Mouse (Mus musculus) liver, embryonic 11.5 days (tissue): Measurements from ENCODE around the gene Pole. TPM values are rescaled to one million over a fixed set of nuclear protein-coding genes. Genes with fewer than 3 reads are reported as not detected.

ENCODE experiments used
- ATAC-seq: fragments of 200-750 bp; cut with Nextera tagmentation; replicated peaks from 2 replicates; pipeline ENCODE4 v1.8.0; 2017; ENCODE audit warnings: moderate number of reproducible peaks, mild to moderate bottlenecking, moderate TSS enrichment, moderate library complexity; ENCODE audit not compliant: low FRiP score
- DNase-seq: peaks from one replicate; pipeline ENCODE4 v3.0.0-alpha.2; 2017; ENCODE audit warnings: low spot score
- H3K27ac ChIP-seq: fragments of 300-500 bp; sonication (generic); 2 replicates; pipeline ENCODE4 v1.5.1; 2014; ENCODE audit warnings: mild to moderate bottlenecking, low read depth, low read length, control low read depth
- H3K27me3 ChIP-seq: fragments of 300-500 bp; sonication (generic); replicated peaks from 2 replicates; pipeline ENCODE4 v1.6.1; 2014; ENCODE audit warnings: low read length, mixed read lengths; ENCODE audit not compliant: control insufficient read depth, insufficient read depth
- H3K36me3 ChIP-seq: fragments of 300-500 bp; sonication (generic); 2 replicates; pipeline ENCODE4 v1.6.1; 2014; ENCODE audit warnings: mild to moderate bottlenecking, low read length, moderate library complexity, mixed read lengths; ENCODE audit not compliant: control insufficient read depth, insufficient read depth
- H3K4me1 ChIP-seq: fragments of 300-500 bp; sonication (generic); replicated peaks from 2 replicates; pipeline ENCODE4 v1.6.1; 2014; ENCODE audit warnings: low read length, mixed read lengths; ENCODE audit not compliant: control insufficient read depth, insufficient read depth
- H3K4me2 ChIP-seq: fragments of 300-500 bp; sonication (generic); 2 replicates; pipeline ENCODE4 v1.6.1; 2014; ENCODE audit warnings: mild to moderate bottlenecking, control low read depth, moderate library complexity
- H3K4me3 ChIP-seq: fragments of 300-500 bp; sonication (generic); 2 replicates; pipeline ENCODE4 v1.5.1; 2014; ENCODE audit warnings: low read depth, low read length, control low read depth
- H3K9ac ChIP-seq: fragments of 300-500 bp; sonication (generic); 2 replicates; pipeline ENCODE4 v1.6.1; 2014; ENCODE audit warnings: low read depth, low read length, control low read depth
- H3K9me3 ChIP-seq: fragments of 300-500 bp; sonication (generic); 2 replicates; pipeline ENCODE4 v1.6.1; 2016; ENCODE audit warnings: low read length, inconsistent platforms, mixed read lengths; ENCODE audit not compliant: control insufficient read depth
- WGBS: fragments of 180-500 bp; shearing (Covaris S2); extraction: QIAGEN DNeasy Blood & Tissue Kit; methylation state at CpG from one replicate; pipeline ENCODE4 v1.1.7; 2014; 5-methylcytosine and 5-hydroxymethylcytosine counted together
- polyA plus RNA-seq: library from polyadenylated mRNA; unstranded; fragments of >200 nt; fragmentation: Nextera tagmentation; extraction: Ambion mirVana; gene quantifications from 2 replicates; pipeline ENCODE4 v1.2.1, GENCODE M21; 2014

Gene Pole
- polyA plus RNA-seq, 1 experiment from 2014 or later = 42.9 TPM

DNA sequence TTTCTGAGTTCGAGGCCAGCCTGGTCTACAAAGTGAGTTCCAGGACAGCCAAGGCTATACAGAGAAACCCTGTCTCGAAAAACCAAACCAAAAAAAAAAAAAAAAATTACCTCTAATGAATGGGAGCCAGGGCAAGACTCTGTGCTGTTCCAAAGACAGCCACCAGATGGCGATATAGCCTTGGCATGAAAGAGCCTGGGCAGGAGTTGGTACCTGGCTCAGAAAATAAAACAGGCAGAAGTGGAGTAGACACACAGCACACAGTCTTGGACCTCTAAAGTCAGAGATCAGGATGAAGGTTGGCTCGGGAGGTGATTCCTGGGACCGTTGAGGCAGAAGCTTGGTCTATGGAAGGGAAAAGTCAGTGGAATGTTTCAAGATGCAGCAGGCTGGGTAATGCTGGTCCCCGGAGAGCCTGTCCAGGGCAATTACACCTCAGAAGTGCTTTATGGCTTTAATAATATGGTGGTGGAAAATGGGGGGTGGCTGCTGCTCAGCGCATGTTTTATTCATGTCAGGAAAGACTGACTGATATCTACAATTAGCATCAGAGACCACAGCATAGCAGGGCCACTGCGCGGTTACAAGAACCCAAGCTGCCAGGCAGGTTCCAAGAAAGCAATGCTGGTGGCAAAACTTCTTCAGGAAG, 71.5 kb downstream of the Pole start:
- H3K27me3 ChIP-seq = peaks cover 10% of the 10 kb centered on the region
- ATAC-seq (no peak), DNase-seq (peak; percentile 70)

DNA sequence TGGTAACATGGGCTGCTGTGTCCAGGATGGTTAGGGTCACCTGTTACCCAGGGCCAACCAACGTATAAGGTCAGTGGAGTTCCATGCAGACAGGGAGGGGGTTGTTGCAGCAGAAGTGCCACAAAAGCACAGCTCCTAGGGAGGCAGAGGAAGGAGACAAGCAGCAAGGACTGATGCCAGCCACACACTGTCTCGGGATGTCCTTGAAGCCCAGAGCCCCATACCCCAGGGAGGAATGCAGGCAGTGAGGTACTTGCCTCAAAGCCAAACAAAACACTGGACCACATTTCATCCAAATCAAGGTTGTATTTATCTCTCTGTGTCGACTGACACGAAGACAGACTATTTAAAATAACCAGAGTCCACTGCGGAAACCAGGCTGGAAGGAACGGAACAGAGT, 75.4 kb downstream of the Pole start:
- no peak overlapping the region for H3K4me2 ChIP-seq
- no peaks in the 10 kb centered on the region for H3K36me3 ChIP-seq
- H3K4me1 ChIP-seq = peaks cover 4% of the 10 kb centered on the region
- ATAC-seq (no peak), DNase-seq (no peak)
- H3K27ac ChIP-seq = no peak overlapping the region
- H3K9me3 ChIP-seq = no peaks in the 10 kb centered on the region
- no peak overlapping the region for H3K9ac ChIP-seq
- WGBS = 79% methylated on average over 6 of the region's 6 CpGs
- peaks cover 4% of the 10 kb centered on the region for H3K27me3 ChIP-seq
- no peak overlapping the region for H3K4me3 ChIP-seq

More for the DNA sequence above, 71.5 kb downstream of the Pole start:
- Histone ChIP-seq H3K9me3 (no peaks in the 10 kb centered on the region), H3K36me3 (no peaks in the 10 kb centered on the region), H3K4me3 (no peak overlapping the region), H3K9ac (no peak overlapping the region), H3K27ac (no peak overlapping the region), H3K4me1 (no peaks in the 10 kb centered on the region), H3K4me2 (no peak overlapping the region)
- WGBS = 47% methylated on average over 9 of the region's 9 CpGs

- H3K9me3 ChIP-seq = no peaks in the 10 kb centered on the region
- H3K36me3 ChIP-seq = peaks cover under 1% of the 10 kb centered on the region; the same call in 1 of the 2 replicates
- WGBS = 2% methylated on average over 28 of the region's 28 CpGs
- DNase-seq = no peak
- H3K4me3 ChIP-seq = peak overlapping the region; percentile 55
- ATAC-seq = peak; percentile 37
- H3K9ac ChIP-seq = peak overlapping the region; percentile 57
- H3K4me2 ChIP-seq = peak overlapping the region; percentile 87
- H3K27ac ChIP-seq = no peak overlapping the region
- peaks cover 4% of the 10 kb centered on the region for H3K27me3 ChIP-seq
- peaks cover 4% of the 10 kb centered on the region for H3K4me1 ChIP-seq
Observed at GRCm38 (mm10) chr5:110362813-110363178, 76.7 kb downstream of the Pole start.

DNA sequence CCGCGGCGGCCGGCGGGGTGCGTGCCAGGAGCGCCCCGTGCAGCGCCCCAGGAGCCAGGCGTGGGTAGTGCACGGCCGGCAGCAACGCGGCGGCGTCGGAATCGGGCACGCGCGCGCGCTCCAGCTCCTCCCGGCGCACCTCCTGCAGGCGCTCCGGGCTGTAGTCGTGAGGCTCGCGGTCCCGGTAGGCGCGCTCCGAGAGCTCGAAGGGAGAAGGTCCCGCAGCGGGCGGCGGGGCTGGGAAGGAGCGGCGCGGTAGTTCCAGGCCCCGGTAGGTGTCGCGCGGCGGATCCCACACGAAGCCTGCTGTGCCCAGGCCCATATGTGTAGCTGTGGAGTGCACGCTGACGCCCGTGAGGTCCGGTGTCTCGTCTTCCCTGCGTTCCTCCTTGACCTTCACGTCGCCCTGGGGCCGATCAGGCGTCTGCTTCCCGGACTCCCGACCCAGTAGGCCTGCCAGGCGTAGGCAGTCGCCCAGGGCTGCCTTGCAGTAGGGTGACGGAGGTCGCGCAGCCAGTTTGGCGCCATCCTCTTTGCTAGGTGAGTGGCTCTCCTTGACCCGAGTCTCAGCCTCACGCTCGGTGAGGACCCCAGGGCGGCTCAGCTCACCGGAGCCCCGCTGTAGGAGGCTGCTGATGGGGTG, 77.2 kb downstream of the Pole start:
- H3K36me3 ChIP-seq = peaks cover 2% of the 10 kb centered on the region; the same call in 1 of the 2 replicates
- H3K27ac ChIP-seq = no peak overlapping the region
- peak overlapping the region; percentile 87 for H3K4me2 ChIP-seq
- peak; percentile 85 for DNase-seq
- H3K4me1 ChIP-seq = peaks cover 4% of the 10 kb centered on the region
- peaks cover 4% of the 10 kb centered on the region for H3K27me3 ChIP-seq
- peak overlapping the region; percentile 55 for H3K4me3 ChIP-seq
- no peaks in the 10 kb centered on the region for H3K9me3 ChIP-seq
- WGBS = 4% methylated on average over 59 of the region's 72 CpGs
- ATAC-seq = peak; percentile 85
- H3K9ac ChIP-seq = peak overlapping the region; percentile 57

- no peak for DNase-seq
- Histone ChIP-seq H3K4me2 (peak overlapping the region; percentile 87), H3K9ac (no peak overlapping the region)
Observed at GRCm38 (mm10) chr5:110363822-110364545, 77.9 kb downstream of the Pole start.

DNA sequence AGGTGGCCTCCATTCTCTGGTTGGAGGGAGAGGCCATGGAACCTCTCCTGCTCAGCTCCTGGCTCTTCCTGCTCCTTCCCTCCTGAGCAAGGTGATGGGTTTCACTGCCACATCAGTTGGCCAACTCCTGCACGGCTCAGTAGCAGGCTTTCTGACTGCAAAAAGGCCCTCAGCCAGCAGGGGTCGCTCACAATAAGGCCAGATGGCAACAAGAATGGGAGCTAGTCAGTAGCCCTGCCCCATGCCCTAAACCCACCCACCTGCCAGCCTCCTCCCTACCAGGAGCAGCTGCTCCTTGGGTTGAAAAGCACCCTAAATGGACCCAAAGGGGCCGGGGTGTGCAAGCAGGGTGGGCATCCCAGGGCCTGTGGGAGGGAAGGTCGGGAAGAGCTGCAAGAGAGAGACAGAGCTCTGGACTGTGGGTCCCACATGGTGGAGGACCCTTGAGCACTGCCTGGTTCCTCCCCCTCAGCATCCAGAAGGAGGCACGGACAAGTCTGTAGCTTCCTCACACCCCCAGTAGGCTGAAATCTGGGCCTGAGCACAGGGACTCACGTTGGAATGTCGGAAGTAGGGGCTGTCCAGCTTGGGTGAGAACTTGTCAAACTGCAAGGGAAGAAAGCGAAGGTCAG, 90.8 kb downstream of the Pole start:
- WGBS = 58% methylated on average over 8 of the region's 8 CpGs
- DNase-seq = peak; percentile 66
- no peaks in the 10 kb centered on the region for H3K9me3 ChIP-seq
- H3K27me3 ChIP-seq = no peaks in the 10 kb centered on the region
- H3K4me1 ChIP-seq = no peaks in the 10 kb centered on the region
- ATAC-seq = peak; percentile 56
- H3K9ac ChIP-seq = no peak overlapping the region
- H3K4me3 ChIP-seq = no peak overlapping the region
- no peak overlapping the region for H3K4me2 ChIP-seq
- H3K36me3 ChIP-seq = peaks cover 2% of the 10 kb centered on the region; the same call in 1 of the 2 replicates
- H3K27ac ChIP-seq = no peak overlapping the region

More at GRCm38 (mm10) chr5:110363822-110364545, 77.9 kb downstream of the Pole start:
- ATAC-seq = no peak
- Histone ChIP-seq H3K27ac (no peak overlapping the region), H3K9me3 (no peaks in the 10 kb centered on the region), H3K4me1 (peaks cover 4% of the 10 kb centered on the region), H3K27me3 (peaks cover 4% of the 10 kb centered on the region), H3K36me3 (peaks cover 2% of the 10 kb centered on the region; the same call in 1 of the 2 replicates), H3K4me3 (peak overlapping the region; percentile 55)
- 48% methylated on average over 11 of the region's 11 CpGs for WGBS

DNA sequence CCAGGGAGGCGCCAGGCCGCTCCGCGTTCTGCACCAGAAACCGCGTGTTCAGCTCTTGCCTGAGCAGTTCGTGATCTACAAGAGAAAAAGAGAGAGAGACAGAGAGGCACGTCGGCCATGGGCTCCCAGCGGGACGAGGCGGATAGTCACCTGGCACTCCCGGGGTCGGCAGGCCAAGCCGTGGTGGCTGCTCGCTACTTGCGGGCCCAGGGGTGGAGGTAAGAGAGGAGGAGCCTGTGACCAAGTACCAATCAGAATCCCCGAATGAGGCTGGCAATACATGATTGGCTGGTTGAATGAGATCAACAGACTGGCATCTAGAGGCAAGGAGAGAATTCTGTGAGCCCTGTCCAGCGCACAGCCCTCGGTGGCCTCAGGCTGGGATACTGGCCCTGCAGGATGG, 92.1 kb downstream of the Pole start:
- H3K4me3 ChIP-seq = no peak overlapping the region
- no peak overlapping the region for H3K9ac ChIP-seq
- H3K27ac ChIP-seq = no peak overlapping the region
- peaks cover 2% of the 10 kb centered on the region; the same call in 1 of the 2 replicates for H3K36me3 ChIP-seq
- ATAC-seq (peak; percentile 42), DNase-seq (no peak)
- H3K27me3 ChIP-seq = no peaks in the 10 kb centered on the region
- no peaks in the 10 kb centered on the region for H3K4me1 ChIP-seq
- 43% methylated on average over 20 of the region's 20 CpGs for WGBS
- H3K4me2 ChIP-seq = no peak overlapping the region
- H3K9me3 ChIP-seq = no peaks in the 10 kb centered on the region

- Histone ChIP-seq H3K36me3 (peaks cover 2% of the 10 kb centered on the region; the same call in 1 of the 2 replicates), H3K4me1 (no peaks in the 10 kb centered on the region), H3K27me3 (no peaks in the 10 kb centered on the region), H3K4me3 (no peak overlapping the region), H3K4me2 (no peak overlapping the region), H3K9ac (no peak overlapping the region), H3K27ac (no peak overlapping the region), H3K9me3 (no peaks in the 10 kb centered on the region)
- ATAC-seq = no peak
- DNase-seq = no peak
- 86% methylated on average over 15 of the region's 15 CpGs for WGBS
Observed at GRCm38 (mm10) chr5:110379086-110379485, 93.0 kb downstream of the Pole start.
